Mouse (Mus musculus): ENCODE measurements around the gene 2010111I01Rik. TPM values are rescaled to one million over a fixed set of nuclear protein-coding genes. Genes with fewer than 3 reads are reported as not detected.

Gene 2010111I01Rik
- polyA plus RNA-seq, 1 experiment from 2014 or later = 101 TPM

- WGBS = 74% methylated on average over 5 of the region's 5 CpGs
- no peak for DNase-seq (ENCODE audit: low spot score)
- no peaks in the 10 kb centered on the region for H3K4me1 ChIP-seq (replicated peaks; ENCODE audit: control insufficient read depth, insufficient read depth)
- H3K36me3 ChIP-seq (ENCODE audit: control insufficient read depth, insufficient read depth, low read length) = no peaks in the 10 kb centered on the region
- H3K4me2 ChIP-seq (replicated peaks; ENCODE audit: low read depth) = no peak overlapping the region
- no peaks in the 10 kb centered on the region for H3K27me3 ChIP-seq (ENCODE audit: control insufficient read depth, insufficient read depth, low read length)
- H3K4me3 ChIP-seq (ENCODE audit: low read depth, low read length) = no peak overlapping the region
- TF ChIP-seq CTCF (IDR thresholded peaks at IDR 0.05; ENCODE audit: low read depth) (no peak), EP300 (optimal IDR thresholded peaks at IDR 0.05) (no peak)
- H3K9me3 ChIP-seq (ENCODE audit: control insufficient read depth, low read length) = no peaks in the 10 kb centered on the region
- no peak overlapping the region for H3K9ac ChIP-seq (ENCODE audit: low read length)
- ATAC-seq (ENCODE audit: low FRiP score, low TSS enrichment) = no peak
- no peak overlapping the region for H3K27ac ChIP-seq (replicated peaks)
Measured at GRCm38 (mm10) chr13:63134879-63135421, 170.3 kb downstream of the 2010111I01Rik start.

GRCm38 (mm10) chr13:63135994-63136393 is 171.3 kb downstream of the 2010111I01Rik start:
- ATAC-seq (ENCODE audit: low FRiP score, low TSS enrichment) = no peak
- Histone ChIP-seq H3K9ac (ENCODE audit: low read length) (no peak overlapping the region), H3K4me2 (replicated peaks; ENCODE audit: low read depth) (no peak overlapping the region), H3K36me3 (ENCODE audit: control insufficient read depth, insufficient read depth, low read length) (no peaks in the 10 kb centered on the region), H3K9me3 (ENCODE audit: control insufficient read depth, low read length) (no peaks in the 10 kb centered on the region), H3K27me3 (ENCODE audit: control insufficient read depth, insufficient read depth, low read length) (no peaks in the 10 kb centered on the region), H3K27ac (replicated peaks) (no peak overlapping the region), H3K4me1 (replicated peaks; ENCODE audit: control insufficient read depth, insufficient read depth) (no peaks in the 10 kb centered on the region), H3K4me3 (ENCODE audit: low read depth, low read length) (no peak overlapping the region)
- TF ChIP-seq CTCF (IDR thresholded peaks at IDR 0.05; ENCODE audit: low read depth) = no peak
- TF ChIP-seq EP300 (optimal IDR thresholded peaks at IDR 0.05) = no peak
- WGBS = 66% methylated on average over 7 of the region's 7 CpGs
- no peak for DNase-seq (ENCODE audit: low spot score)

DNA sequence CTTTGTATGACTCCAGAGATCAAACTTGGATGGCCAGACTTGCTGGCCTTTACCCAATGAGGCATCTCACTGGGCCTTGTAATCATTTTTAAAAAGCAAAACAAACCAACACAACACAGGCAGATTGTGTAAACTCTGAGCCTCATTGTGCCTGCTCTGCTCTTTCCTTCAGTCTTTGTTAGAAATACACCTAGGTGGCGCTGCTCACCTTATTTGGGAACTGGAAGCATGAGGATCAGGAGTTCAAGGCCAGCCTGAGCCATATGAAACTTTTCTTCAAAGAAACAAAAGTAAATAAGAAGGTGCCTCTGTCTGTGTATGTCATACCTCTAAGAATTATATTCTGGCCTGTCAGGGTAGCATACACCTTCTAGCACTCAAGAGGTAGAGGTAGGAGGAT is 172.1 kb downstream of the 2010111I01Rik start:
- H3K27ac ChIP-seq (replicated peaks) = no peak overlapping the region
- H3K4me3 ChIP-seq (ENCODE audit: low read depth, low read length) = no peak overlapping the region
- H3K27me3 ChIP-seq (ENCODE audit: control insufficient read depth, insufficient read depth, low read length) = no peaks in the 10 kb centered on the region
- no peaks in the 10 kb centered on the region for H3K9me3 ChIP-seq (ENCODE audit: control insufficient read depth, low read length)
- H3K9ac ChIP-seq (ENCODE audit: low read length) = no peak overlapping the region
- no peak overlapping the region for H3K4me2 ChIP-seq (replicated peaks; ENCODE audit: low read depth)
- H3K4me1 ChIP-seq (replicated peaks; ENCODE audit: control insufficient read depth, insufficient read depth) = no peaks in the 10 kb centered on the region
- TF ChIP-seq EP300 (optimal IDR thresholded peaks at IDR 0.05) (no peak), CTCF (IDR thresholded peaks at IDR 0.05; ENCODE audit: low read depth) (peak; percentile 56)
- WGBS = 85% methylated on average over 1 of the region's 1 CpGs
- no peaks in the 10 kb centered on the region for H3K36me3 ChIP-seq (ENCODE audit: control insufficient read depth, insufficient read depth, low read length)
- no peak for ATAC-seq (ENCODE audit: low FRiP score, low TSS enrichment)
- DNase-seq (ENCODE audit: low spot score) = no peak

GRCm38 (mm10) chr13:63138376-63139048 is 173.8 kb downstream of the 2010111I01Rik start:
- TF ChIP-seq EP300 (optimal IDR thresholded peaks at IDR 0.05) (no peak), CTCF (IDR thresholded peaks at IDR 0.05; ENCODE audit: low read depth) (no peak)
- Histone ChIP-seq H3K4me2 (replicated peaks; ENCODE audit: low read depth) (no peak overlapping the region), H3K9ac (ENCODE audit: low read length) (no peak overlapping the region), H3K27ac (replicated peaks) (no peak overlapping the region), H3K4me1 (replicated peaks; ENCODE audit: control insufficient read depth, insufficient read depth) (no peaks in the 10 kb centered on the region), H3K4me3 (ENCODE audit: low read depth, low read length) (no peak overlapping the region), H3K36me3 (ENCODE audit: control insufficient read depth, insufficient read depth, low read length) (no peaks in the 10 kb centered on the region), H3K27me3 (ENCODE audit: control insufficient read depth, insufficient read depth, low read length) (no peaks in the 10 kb centered on the region), H3K9me3 (ENCODE audit: control insufficient read depth, low read length) (no peaks in the 10 kb centered on the region)
- ATAC-seq (ENCODE audit: low FRiP score, low TSS enrichment) (no peak), DNase-seq (ENCODE audit: low spot score) (no peak)

- H3K4me3 ChIP-seq (ENCODE audit: low read depth, low read length) = no peak overlapping the region
- H3K4me2 ChIP-seq (replicated peaks; ENCODE audit: low read depth) = no peak overlapping the region
- no peak for TF ChIP-seq EP300 (optimal IDR thresholded peaks at IDR 0.05)
- TF ChIP-seq CTCF (IDR thresholded peaks at IDR 0.05; ENCODE audit: low read depth) = no peak
- DNase-seq (ENCODE audit: low spot score) (no peak), ATAC-seq (ENCODE audit: low FRiP score, low TSS enrichment) (no peak)
- H3K36me3 ChIP-seq (ENCODE audit: control insufficient read depth, insufficient read depth, low read length) = no peaks in the 10 kb centered on the region
- H3K9ac ChIP-seq (ENCODE audit: low read length) = no peak overlapping the region
- 85% methylated on average over 10 of the region's 10 CpGs for WGBS
- H3K27ac ChIP-seq (replicated peaks) = no peak overlapping the region
- H3K9me3 ChIP-seq (ENCODE audit: control insufficient read depth, low read length) = no peaks in the 10 kb centered on the region
- no peaks in the 10 kb centered on the region for H3K4me1 ChIP-seq (replicated peaks; ENCODE audit: control insufficient read depth, insufficient read depth)
- H3K27me3 ChIP-seq (ENCODE audit: control insufficient read depth, insufficient read depth, low read length) = no peaks in the 10 kb centered on the region
Measured at GRCm38 (mm10) chr13:63139463-63140226, 175.0 kb downstream of the 2010111I01Rik start.

DNA sequence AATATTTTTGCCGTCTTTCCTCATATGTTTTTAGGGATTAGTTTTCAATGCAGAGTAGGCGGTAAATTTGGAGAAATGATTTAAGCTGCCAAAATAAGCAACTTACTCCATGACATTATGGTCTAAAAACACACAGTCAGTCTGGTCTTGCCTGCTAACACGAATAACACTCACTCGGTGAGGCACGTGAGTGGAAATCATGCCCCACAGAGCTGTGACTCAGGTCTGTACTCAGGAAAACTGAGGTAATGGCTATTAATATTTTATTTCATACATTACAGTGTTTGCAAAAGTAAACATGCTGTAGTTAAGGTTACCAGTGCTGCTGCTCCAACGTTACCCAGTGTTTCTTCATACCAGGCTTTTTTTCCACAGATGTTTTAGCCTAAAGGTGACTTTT is 176.1 kb downstream of the 2010111I01Rik start:
- H3K4me1 ChIP-seq (replicated peaks; ENCODE audit: control insufficient read depth, insufficient read depth) = no peaks in the 10 kb centered on the region
- H3K9me3 ChIP-seq (ENCODE audit: control insufficient read depth, low read length) = no peaks in the 10 kb centered on the region
- WGBS = 35% methylated on average over 6 of the region's 6 CpGs
- DNase-seq (ENCODE audit: low spot score) (peak; percentile 40), ATAC-seq (ENCODE audit: low FRiP score, low TSS enrichment) (peak; percentile 90)
- TF ChIP-seq CTCF (IDR thresholded peaks at IDR 0.05; ENCODE audit: low read depth) (no peak), EP300 (optimal IDR thresholded peaks at IDR 0.05) (no peak)
- no peaks in the 10 kb centered on the region for H3K27me3 ChIP-seq (ENCODE audit: control insufficient read depth, insufficient read depth, low read length)
- H3K9ac ChIP-seq (ENCODE audit: low read length) = no peak overlapping the region
- H3K36me3 ChIP-seq (ENCODE audit: control insufficient read depth, insufficient read depth, low read length) = no peaks in the 10 kb centered on the region
- no peak overlapping the region for H3K4me3 ChIP-seq (ENCODE audit: low read depth, low read length)
- H3K27ac ChIP-seq (replicated peaks) = no peak overlapping the region
- no peak overlapping the region for H3K4me2 ChIP-seq (replicated peaks; ENCODE audit: low read depth)

Measured in stomach, postnatal 0 days (tissue).